Mouse (Mus musculus) embryonic facial prominence, embryonic 14.5 days (tissue): Measurements from ENCODE around the gene Loxl4. TPM values are rescaled to one million over a fixed set of nuclear protein-coding genes. Genes with fewer than 3 reads are reported as not detected.

Experiments
- ATAC-seq: fragments of 200-750 bp; cut with Nextera tagmentation; 2 replicates; pipeline ENCODE4 v1.8.0; 2017; ENCODE audit warnings: low read depth, moderate number of reproducible peaks, moderate TSS enrichment
- DNase-seq: peaks from one replicate; pipeline ENCODE4 v3.0.0-alpha.2; 2015; ENCODE audit warnings: low spot score
- H3K27ac ChIP-seq: fragments of 300-500 bp; sonication (generic); replicated peaks from 2 replicates; pipeline ENCODE4 v1.5.1; 2014; ENCODE audit warnings: low read depth, mild to moderate bottlenecking, low read length, moderate library complexity
- H3K27me3 ChIP-seq: fragments of 300-500 bp; sonication (generic); replicated peaks from 2 replicates; pipeline ENCODE4 v1.6.1; 2014; ENCODE audit warnings: low read length; ENCODE audit not compliant: control insufficient read depth, insufficient read depth
- H3K36me3 ChIP-seq: fragments of 300-500 bp; sonication (generic); 2 replicates; pipeline ENCODE4 v1.6.1; 2014; ENCODE audit warnings: low read length, mixed read lengths; ENCODE audit not compliant: control insufficient read depth, insufficient read depth
- H3K4me1 ChIP-seq: fragments of 300-500 bp; sonication (generic); 2 replicates; pipeline ENCODE4 v1.6.1; 2014; ENCODE audit warnings: antibody characterized with exemption, low read length; ENCODE audit not compliant: control insufficient read depth, insufficient read depth
- H3K4me2 ChIP-seq: fragments of 300-500 bp; sonication (generic); 2 replicates; pipeline ENCODE4 v1.6.1; 2014; ENCODE audit warnings: low read depth, mild to moderate bottlenecking, low read length, moderate library complexity, mixed read lengths
- H3K4me3 ChIP-seq: fragments of 300-500 bp; sonication (generic); 2 replicates; pipeline ENCODE4 v1.5.1; 2014; ENCODE audit warnings: low read depth, mild to moderate bottlenecking, low read length
- H3K9ac ChIP-seq: fragments of 300-500 bp; sonication (generic); 2 replicates; pipeline ENCODE4 v1.6.1; 2014; ENCODE audit warnings: low read depth, mild to moderate bottlenecking, low read length, moderate library complexity, mixed read lengths
- H3K9me3 ChIP-seq: fragments of 300-500 bp; sonication (generic); 2 replicates; pipeline ENCODE4 v1.6.1; 2016; ENCODE audit warnings: low read length; ENCODE audit not compliant: control insufficient read depth
- WGBS: fragments of 180-500 bp; shearing (Covaris S2); extraction: QIAGEN DNeasy Blood & Tissue Kit; methylation state at CpG from one replicate; pipeline ENCODE4 v1.1.7; 2014; 5-methylcytosine and 5-hydroxymethylcytosine counted together
- polyA plus RNA-seq: library from polyadenylated mRNA; unstranded; fragments of >200 nt; fragmentation: Nextera tagmentation; extraction: Ambion mirVana; gene quantifications from 2 replicates; pipeline ENCODE4 v1.2.1, GENCODE M21; 2014

Loxl4 gene
- polyA plus RNA-seq, 1 experiment from 2014 or later, result 4.1 TPM

GRCm38 (mm10) chr19:42600591-42600990, 12.0 kb downstream of the Loxl4 start:
- no peaks in the 10 kb centered on the region for H3K27me3 ChIP-seq
- ATAC-seq (no peak), DNase-seq (no peak)
- no peak overlapping the region for H3K4me2 ChIP-seq
- no peak overlapping the region for H3K27ac ChIP-seq
- 83% methylated on average over 3 of the region's 3 CpGs for WGBS
- no peaks in the 10 kb centered on the region for H3K36me3 ChIP-seq
- no peaks in the 10 kb centered on the region for H3K9me3 ChIP-seq
- no peak overlapping the region for H3K4me3 ChIP-seq
- H3K4me1 ChIP-seq, result no peaks in the 10 kb centered on the region
- H3K9ac ChIP-seq, result no peak overlapping the region

GRCm38 (mm10) chr19:42599891-42600290, 12.7 kb downstream of the Loxl4 start:
- Histone ChIP-seq H3K9me3 (no peaks in the 10 kb centered on the region), H3K36me3 (no peaks in the 10 kb centered on the region), H3K27ac (no peak overlapping the region), H3K4me2 (no peak overlapping the region), H3K27me3 (no peaks in the 10 kb centered on the region), H3K4me3 (no peak overlapping the region), H3K9ac (no peak overlapping the region), H3K4me1 (no peaks in the 10 kb centered on the region)
- no peak for DNase-seq
- no peak for ATAC-seq
- 86% methylated on average over 17 of the region's 17 CpGs for WGBS

GRCm38 (mm10) chr19:42597896-42598295, 14.7 kb downstream of the Loxl4 start:
- H3K9me3 ChIP-seq, result no peaks in the 10 kb centered on the region
- peak; percentile 33 for DNase-seq
- no peaks in the 10 kb centered on the region for H3K27me3 ChIP-seq
- H3K4me1 ChIP-seq, result no peaks in the 10 kb centered on the region
- peaks cover 12% of the 10 kb centered on the region; the same call in 1 of the 2 replicates for H3K36me3 ChIP-seq
- ATAC-seq, result peak; percentile 41; the same call in 1 of the 2 replicates
- no peak overlapping the region for H3K27ac ChIP-seq
- WGBS, result 87% methylated on average over 6 of the region's 6 CpGs
- H3K4me2 ChIP-seq, result no peak overlapping the region
- H3K9ac ChIP-seq, result no peak overlapping the region
- H3K4me3 ChIP-seq, result no peak overlapping the region

GRCm38 (mm10) chr19:42597286-42597685, 15.3 kb downstream of the Loxl4 start:
- no peaks in the 10 kb centered on the region for H3K9me3 ChIP-seq
- no peaks in the 10 kb centered on the region for H3K4me1 ChIP-seq
- no peak overlapping the region for H3K9ac ChIP-seq
- H3K27me3 ChIP-seq, result no peaks in the 10 kb centered on the region
- H3K27ac ChIP-seq, result no peak overlapping the region
- H3K36me3 ChIP-seq, result peaks cover 12% of the 10 kb centered on the region; the same call in 1 of the 2 replicates
- no peak overlapping the region for H3K4me3 ChIP-seq
- ATAC-seq, result no peak
- DNase-seq, result no peak
- H3K4me2 ChIP-seq, result no peak overlapping the region
- 93% methylated on average over 12 of the region's 12 CpGs for WGBS

GRCm38 (mm10) chr19:42595066-42595465, 17.5 kb downstream of the Loxl4 start:
- WGBS, result 91% methylated on average over 5 of the region's 6 CpGs
- H3K27ac ChIP-seq, result no peak overlapping the region
- H3K9me3 ChIP-seq, result no peaks in the 10 kb centered on the region
- ATAC-seq (no peak), DNase-seq (no peak)
- no peak overlapping the region for H3K4me2 ChIP-seq
- no peaks in the 10 kb centered on the region for H3K4me1 ChIP-seq
- H3K27me3 ChIP-seq, result no peaks in the 10 kb centered on the region
- no peak overlapping the region for H3K9ac ChIP-seq
- H3K4me3 ChIP-seq, result no peak overlapping the region
- H3K36me3 ChIP-seq, result peaks cover 25% of the 10 kb centered on the region

GRCm38 (mm10) chr19:42593456-42593855, 19.2 kb downstream of the Loxl4 start:
- WGBS, result 87% methylated on average over 6 of the region's 6 CpGs
- Histone ChIP-seq H3K4me1 (no peaks in the 10 kb centered on the region), H3K27me3 (no peaks in the 10 kb centered on the region), H3K9me3 (no peaks in the 10 kb centered on the region), H3K4me2 (no peak overlapping the region), H3K9ac (no peak overlapping the region), H3K27ac (no peak overlapping the region), H3K36me3 (peaks cover 25% of the 10 kb centered on the region), H3K4me3 (no peak overlapping the region)
- ATAC-seq (no peak), DNase-seq (no peak)

GRCm38 (mm10) chr19:42591534-42591933, 21.1 kb downstream of the Loxl4 start:
- Histone ChIP-seq H3K4me2 (no peak overlapping the region), H3K27me3 (no peaks in the 10 kb centered on the region), H3K4me1 (no peaks in the 10 kb centered on the region), H3K36me3 (peaks cover 25% of the 10 kb centered on the region), H3K4me3 (no peak overlapping the region), H3K27ac (no peak overlapping the region), H3K9me3 (no peaks in the 10 kb centered on the region), H3K9ac (no peak overlapping the region)
- DNase-seq (no peak), ATAC-seq (no peak)
- WGBS, result 86% methylated on average over 14 of the region's 14 CpGs

GRCm38 (mm10) chr19:42589246-42589645, 23.4 kb downstream of the Loxl4 start:
- H3K4me1 ChIP-seq, result no peaks in the 10 kb centered on the region
- no peak overlapping the region for H3K9ac ChIP-seq
- peaks cover 31% of the 10 kb centered on the region for H3K36me3 ChIP-seq
- DNase-seq, result no peak
- H3K4me3 ChIP-seq, result no peak overlapping the region
- no peaks in the 10 kb centered on the region for H3K9me3 ChIP-seq
- 76% methylated on average over 1 of the region's 1 CpGs for WGBS
- H3K4me2 ChIP-seq, result no peak overlapping the region
- H3K27me3 ChIP-seq, result no peaks in the 10 kb centered on the region
- ATAC-seq, result no peak
- no peak overlapping the region for H3K27ac ChIP-seq

GRCm38 (mm10) chr19:42587704-42588103, 24.9 kb downstream of the Loxl4 start:
- Histone ChIP-seq H3K27ac (no peak overlapping the region), H3K9me3 (no peaks in the 10 kb centered on the region), H3K4me3 (no peak overlapping the region), H3K9ac (no peak overlapping the region), H3K4me1 (no peaks in the 10 kb centered on the region), H3K27me3 (no peaks in the 10 kb centered on the region), H3K4me2 (no peak overlapping the region), H3K36me3 (peaks cover 35% of the 10 kb centered on the region)
- ATAC-seq (no peak), DNase-seq (peak; percentile 29)
- 66% methylated on average over 2 of the region's 2 CpGs for WGBS
